ENCODE assay signal across 8 mouse cellular contexts in the genomic region with DNA sequence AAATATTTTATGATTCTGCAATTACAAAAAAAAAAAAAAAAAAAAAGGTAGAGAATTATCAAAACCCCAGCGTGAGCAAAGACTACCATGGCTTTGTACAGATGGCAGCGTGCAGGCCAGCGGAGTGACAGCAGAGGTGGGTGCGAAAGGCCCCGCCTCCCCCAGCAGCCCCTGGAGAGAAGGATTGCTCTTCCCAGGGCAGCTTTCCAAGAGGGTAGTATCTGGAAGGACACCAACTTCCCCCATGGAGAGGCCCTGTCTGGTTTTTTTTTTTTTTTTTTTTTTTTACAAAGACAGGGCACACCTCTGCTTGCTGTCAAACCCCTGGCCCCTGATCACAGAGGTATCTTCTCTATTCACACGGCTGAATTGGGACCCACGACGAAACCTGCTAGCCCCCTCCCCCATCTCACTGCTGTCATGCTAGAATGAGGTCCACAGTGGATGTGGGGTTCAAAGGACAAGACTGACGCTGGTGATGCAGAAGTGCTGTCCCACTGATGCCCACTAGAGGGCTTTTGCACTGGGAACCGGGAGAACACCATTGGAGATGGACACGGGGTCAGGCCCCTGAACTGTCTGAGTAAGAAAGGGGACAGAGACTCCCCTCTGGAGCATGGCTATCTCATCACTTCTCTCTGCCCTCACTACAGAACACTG.
DNase-seq lines count a peak whose midpoint lies in the region; TF ChIP-seq lines count a peak whose summit lies in the region.

No protein-coding gene starts in this region.

- DNase-seq in cerebellum, adult 11 months, result peak; percentile 32
- DNase-seq in cerebellum, adult 9-10 months, result no peak
- peak; percentile 52 to 55 for DNase-seq in B cell, adult 2 months
- peak; percentile 47 for DNase-seq in c-Kit-positive CD71-negative TER-119-negative erythroid progenitor cells, embryonic 14.5 days (ENCODE audit: low read depth)
- DNase-seq in gastrocnemius, adult 18-20 months (ENCODE audit: low spot score), result peak; percentile 81
- DNase-seq in induced T-regulatory cell, adult 2 months (ENCODE audit: low read depth), result peak; percentile 42
- peak; percentile 54 for DNase-seq in lung, adult 2 months
- peak; percentile 84 for DNase-seq in retina, embryonic 14.5 days (ENCODE audit: low spot score)

- TF ChIP-seq POLR2A in lung, adult 2 months (IDR thresholded peaks at IDR 0.05; ENCODE audit: borderline replicate concordance, extremely low read depth, low read depth, low read length), result no peak

- WGBS in lung, adult 2 months, result 47% methylated on average over 11 of the region's 11 CpGs

- H3K4me3 ChIP-seq in lung, adult 2 months (replicated peaks; ENCODE audit: extremely low read depth, low read depth, low read length), result no peak overlapping the region

- TF ChIP-seq CTCF in lung, adult 2 months (IDR thresholded peaks at IDR 0.05; ENCODE audit: insufficient read depth, low read length), result peak; percentile 86

- H3K4me1 ChIP-seq in lung, adult 2 months (ENCODE audit: control insufficient read depth, insufficient read depth, low read length), result no peaks in the 10 kb centered on the region
